Mouse (Mus musculus) cerebellum, adult (tissue): ENCODE measurements at regions not wholly inside any gene's neighbourhood (a gene's known extent, or its start where the extent isn't known, plus 50 kb on each side); places are given as distances from the start of the nearest gene placed in this dataset.

Experiments
- ATAC-seq: cut with Nextera tagmentation; 2 replicates; pipeline ENCODE4 v1.9.2; 2017; ENCODE audit warnings: mild to moderate bottlenecking, moderate library complexity, mixed read lengths; ENCODE audit not compliant: insufficient number of reproducible peaks, low FRiP score, low TSS enrichment

DNA sequence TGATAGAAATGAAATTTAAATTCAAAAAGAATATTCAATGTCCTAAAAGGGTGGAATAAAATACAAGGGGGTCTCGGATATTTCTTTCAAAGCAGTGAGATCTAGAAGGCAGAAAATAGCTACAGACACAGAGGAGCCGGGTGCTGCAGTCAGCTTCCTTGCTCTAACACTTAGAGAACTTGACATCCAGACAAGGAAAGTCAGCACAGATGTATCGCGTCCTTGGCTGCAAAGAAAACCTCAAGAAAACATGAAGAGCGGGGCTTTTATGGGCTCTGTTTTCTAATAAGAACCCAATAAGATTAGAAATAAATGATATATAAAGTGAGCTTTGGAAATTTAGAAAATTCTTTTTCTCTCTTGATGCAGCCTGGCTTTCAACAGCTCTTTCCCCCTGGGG lies 53.1 kb upstream of the Glis3 start:
- ATAC-seq = no peak

DNA sequence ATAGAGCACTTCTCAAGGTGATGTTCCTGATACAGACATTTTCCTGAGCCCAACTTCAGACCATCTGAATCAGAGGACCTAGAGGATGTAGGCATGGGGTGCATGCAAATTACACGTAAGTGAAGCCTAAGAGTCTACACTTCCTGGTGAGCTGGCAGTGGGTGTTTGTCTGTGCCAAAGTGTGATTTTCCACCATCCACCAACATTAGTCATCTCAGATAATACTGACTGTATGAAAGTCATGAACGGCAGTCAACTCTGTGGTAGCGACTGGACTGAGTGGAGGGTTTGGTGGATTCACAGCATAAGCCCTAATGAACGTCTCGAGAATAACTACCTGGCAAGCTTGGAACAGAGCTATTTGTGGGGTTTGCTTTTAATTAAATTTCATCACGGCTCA lies 53.9 kb upstream of the Glis3 start:
- ATAC-seq = no peak

DNA sequence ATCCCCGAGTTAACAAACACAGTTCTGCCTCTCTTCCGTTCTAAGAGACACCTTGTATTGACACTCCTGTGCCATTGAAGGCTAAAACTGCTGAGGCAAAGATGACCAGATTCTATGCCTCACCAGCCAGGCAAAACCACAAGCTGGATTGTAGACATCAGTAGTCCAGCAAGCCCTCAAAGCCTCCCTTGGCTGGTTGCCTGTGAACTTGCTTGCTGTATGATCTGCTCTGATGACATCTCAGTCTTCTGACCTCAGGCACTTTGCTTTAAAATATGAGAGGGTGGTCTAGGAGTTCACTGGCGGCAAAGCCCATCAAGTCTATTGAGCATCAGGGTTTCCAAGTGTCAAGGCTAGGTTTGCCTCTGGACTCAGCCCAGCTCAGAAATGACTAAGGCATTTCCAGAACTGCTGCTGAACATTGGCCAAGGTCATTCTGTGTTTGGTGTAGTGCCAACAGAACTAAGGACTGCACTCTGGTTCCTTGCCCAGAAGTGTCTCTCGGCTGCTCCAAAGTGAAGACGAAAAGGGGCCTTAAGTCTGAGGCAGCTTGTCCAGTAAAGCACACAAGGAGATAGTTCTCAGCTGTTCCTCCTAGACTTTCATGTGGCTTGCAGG lies 63.4 kb upstream of the Glis3 start:
- ATAC-seq = no peak

DNA sequence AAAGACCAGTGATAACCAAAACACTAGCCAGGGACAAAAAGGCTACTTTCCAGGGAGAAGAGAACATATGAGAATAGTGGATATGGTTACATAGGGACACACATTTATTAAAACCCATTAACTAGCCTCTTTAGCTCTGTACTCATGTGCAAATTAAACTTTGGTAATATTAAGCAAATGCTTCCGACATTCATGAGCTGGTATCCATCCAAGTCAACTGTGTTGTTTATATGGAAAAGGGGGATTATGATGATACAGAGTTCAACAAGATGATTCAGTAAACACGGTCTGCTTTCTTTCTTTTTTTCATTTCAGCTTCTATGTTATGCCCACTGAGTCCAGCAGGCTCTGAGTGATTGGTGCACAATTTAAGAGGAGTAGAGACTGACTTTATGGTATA lies 65.2 kb upstream of the Glis3 start:
- ATAC-seq = no peak

DNA sequence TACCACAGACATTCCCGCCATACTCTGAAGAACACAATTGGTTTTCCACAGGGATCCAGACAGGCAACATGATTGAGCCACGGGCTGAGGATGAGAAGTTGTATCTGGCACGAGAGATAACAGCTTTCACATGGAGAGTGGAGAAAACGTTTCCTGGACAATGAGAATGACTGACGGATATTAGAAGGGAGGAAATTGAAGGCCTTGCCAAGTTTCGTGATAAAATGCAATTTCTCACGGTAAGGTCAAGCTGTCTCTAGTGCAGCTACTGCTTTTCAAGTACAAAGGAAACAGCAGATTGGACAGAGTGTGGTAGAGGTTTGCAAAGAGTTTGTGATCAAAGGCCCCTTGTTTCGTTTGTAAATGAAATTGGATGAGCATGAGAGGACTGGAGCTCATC lies 65.7 kb upstream of the Glis3 start:
- no peak for ATAC-seq

DNA sequence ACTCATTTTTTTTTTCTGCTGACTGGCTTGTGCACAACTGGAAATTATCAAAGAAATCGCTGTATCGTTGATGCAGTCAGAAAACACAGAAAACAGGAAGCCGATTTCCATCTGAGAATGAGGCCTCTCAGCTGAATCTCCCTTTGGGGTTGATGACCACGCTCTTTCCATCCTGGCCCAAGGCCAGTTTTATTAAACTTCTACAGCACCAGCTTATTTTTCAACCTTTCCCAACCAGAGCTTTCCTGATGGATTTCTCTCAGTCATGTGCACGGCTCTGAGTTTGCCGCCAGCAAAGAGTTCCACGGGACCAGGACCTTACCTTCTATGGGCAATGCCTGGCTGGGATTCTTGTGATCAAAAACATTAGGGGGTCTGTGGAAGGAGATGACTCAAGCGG lies 71.2 kb upstream of the Glis3 start:
- no peak for ATAC-seq

DNA sequence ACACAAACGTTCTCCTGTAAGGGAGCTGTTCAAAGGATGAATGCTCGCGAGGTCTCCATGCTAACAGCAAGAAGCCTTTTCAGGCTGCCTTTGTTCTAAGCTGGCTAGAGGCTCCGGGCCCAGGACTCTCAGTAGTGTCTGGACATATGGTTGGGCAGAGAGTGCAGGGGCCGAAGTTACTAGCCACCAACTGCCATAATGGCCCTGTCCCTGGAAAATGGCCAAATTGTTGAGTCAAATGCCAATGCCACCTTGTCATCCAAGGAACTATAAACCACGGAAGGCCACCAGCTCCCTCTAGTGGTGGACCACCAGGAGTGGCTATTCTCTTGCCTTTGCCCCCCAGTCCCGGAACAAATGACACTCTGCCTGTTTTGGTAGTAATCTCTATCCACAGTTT lies 76.0 kb upstream of the Slc1a1 start:
- ATAC-seq = 0 out of 2 replicates have a peak, but pooled peaks have one; percentile 45

DNA sequence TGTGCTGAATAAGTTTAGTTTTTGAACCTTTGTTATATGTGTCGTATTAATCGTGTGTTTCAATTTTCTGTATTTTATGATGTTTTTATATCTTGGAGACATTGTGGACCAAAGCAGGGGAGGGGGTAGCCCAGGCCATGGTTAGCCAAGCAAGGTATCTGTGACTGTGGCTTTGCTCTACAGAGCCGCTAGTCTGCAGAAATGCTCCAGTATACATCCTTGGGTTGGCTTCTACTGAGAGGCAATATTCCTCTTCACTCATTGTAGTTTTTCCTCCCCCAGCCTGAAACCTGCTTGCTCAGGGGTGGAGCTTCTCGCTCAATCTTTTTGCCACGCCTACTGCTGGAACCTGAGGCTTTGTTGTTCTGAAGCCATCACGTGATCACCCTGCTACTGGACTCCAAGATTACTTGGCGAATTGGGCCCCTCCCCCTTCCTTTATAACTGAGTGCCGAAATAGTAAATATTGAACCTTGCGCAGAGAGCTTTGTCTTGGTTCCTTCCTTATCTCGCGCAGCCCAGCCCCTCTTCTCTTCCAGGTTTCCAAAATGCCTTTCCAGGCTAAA lies 70.0 kb upstream of the Slc1a1 start:
- no peak for ATAC-seq

DNA sequence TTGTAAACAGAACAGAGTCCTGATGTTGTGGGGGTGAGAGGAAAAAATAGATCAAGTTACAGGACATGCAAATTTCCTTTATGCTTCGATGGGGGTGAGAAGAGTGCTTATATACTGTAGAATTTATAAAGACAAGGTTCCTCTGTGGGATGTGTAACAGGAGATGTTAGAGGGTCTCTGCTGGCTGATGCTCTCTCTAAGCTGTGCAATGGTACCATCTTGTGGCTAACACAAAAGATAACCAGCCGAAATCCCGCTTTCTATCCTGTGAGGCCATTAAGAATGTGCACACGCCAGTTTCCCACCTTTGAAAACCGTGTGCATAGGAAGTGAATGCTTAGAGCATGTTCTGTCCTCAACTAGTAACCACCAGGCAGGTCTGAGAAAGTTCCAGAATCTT lies 66.6 kb upstream of the Slc1a1 start:
- ATAC-seq = no peak

DNA sequence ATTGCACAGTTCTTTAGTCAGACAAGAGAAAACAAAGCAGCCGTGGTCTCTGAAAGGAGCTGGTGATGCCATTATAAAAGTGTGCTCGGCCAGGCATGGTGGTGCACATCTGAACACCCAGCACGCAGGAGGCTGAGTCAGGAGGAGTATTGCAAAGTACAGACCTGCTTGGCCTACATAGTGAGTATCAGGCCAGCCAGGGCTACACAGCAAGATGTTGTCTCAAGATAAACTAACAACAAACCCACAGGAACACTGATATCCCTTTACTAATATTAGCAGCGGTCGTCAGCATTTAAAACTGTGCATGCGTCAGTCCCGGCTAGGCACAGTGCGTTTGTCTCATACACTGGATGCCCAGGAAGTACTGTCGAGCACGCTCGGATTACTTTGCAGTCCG lies 64.4 kb upstream of the Slc1a1 start:
- ATAC-seq = no peak

DNA sequence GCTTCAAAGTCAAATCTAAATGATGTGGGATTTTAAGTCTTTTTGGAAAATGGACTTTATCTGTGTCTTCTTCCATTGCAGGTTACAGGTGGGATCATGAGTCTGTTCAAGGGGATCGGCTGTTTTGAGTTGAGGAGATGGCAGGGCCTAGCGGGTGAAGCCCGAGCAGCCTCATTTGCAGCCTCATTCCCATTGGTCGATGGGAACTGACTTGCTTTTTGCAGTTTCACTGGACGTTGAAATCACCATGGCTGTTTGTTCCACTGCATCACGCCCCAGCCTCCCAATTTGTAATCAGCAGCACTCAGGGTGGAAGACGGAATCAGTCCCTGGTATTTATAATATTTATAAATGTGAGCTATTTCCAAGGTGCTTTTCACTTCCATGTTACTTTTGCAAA lies 63.0 kb upstream of the Slc1a1 start:
- no peak for ATAC-seq

DNA sequence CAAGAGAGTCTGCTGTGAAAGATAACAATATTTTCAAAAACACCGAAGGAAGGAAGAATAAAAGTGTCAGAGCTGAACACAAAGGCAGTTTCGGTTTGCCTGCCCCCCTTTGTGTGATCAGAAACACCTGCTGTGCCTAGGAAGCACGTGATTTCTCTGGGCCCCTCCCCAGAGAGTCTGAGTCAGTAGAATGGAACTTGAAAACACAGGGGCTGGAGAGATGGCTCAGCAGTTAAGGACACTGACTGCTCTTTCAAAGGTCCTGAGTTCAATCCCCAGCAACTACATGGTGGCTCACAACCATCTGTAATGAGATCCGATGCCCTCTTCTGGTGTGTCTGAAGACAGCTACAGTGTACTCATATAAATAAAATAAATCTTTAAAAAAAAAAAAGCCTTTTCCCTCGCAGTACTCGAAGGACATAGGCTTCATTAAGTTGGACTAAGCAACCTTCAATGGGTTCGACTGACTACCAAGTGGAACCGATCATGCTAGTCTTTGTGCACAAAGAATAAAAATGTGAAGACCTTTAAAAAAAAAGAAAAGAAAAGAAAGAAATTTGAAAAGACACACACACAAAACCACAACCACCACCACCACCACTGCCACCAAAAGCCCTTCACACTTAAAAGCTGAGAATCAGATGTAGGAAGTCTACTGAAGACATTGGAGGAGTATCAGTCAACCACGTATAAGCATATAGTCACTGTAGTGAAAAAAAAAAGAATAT lies 61.8 kb upstream of the Slc1a1 start:
- ATAC-seq = no peak

DNA sequence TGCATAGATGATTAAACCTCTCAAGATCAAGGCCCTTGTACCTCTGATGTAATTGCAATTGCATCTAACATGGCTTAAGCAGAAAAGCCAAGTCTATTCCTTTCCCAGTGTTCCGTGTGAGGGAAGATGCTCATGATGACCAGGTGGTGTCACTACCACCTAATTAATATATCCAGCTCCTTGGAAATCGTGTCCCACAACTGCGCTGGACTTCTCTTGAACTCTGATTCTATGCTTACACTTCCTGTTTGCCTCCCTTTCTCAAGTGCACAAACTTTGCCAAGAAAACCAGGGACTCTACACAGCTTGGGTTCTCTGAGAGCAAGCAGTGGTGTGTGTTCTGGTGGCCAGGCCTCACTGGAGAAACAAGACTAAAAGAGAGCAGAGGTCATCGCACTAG lies 58.0 kb upstream of the Slc1a1 start:
- peak; percentile 61; the same call in 1 of the 2 replicates for ATAC-seq

DNA sequence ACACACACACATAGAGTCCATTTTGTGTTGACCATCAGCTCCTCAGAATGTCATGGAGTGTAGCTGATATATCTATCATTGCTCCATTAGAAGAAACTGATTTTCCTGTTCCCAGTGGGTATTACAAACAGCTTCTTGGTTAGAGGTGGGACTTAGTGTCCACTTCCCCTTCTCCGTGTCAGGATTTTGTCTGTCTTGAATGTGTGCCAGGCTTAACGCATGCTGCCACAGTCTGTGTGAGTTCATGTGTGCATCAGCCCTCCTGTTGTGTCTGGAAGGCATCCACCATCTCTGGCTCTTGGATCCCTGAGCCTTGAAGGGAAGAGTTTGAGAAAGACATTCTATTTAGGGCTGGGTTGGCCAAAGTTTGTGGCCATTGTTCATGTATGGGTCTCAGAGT lies 57.2 kb upstream of the Slc1a1 start:
- no peak for ATAC-seq

DNA sequence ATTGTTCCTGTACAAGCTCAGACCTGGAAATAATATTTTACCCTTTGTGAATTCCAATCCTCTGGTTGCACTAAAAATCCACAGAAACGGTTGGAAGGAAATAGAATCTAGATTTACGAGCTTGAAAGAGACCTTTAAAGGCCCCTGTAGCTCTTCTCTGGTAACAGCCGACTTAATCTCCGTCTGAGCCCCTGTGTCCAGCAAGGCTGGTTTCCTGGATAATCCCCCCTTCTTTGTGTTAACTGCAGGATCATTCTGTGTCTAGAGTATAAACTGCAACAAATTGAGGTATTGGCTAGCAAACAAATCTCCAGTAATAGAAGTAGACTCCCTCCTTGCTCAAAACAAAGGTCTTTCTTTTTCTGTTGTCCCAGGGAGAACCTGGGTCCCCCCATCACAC lies 56.5 kb upstream of the Slc1a1 start:
- no peak for ATAC-seq

DNA sequence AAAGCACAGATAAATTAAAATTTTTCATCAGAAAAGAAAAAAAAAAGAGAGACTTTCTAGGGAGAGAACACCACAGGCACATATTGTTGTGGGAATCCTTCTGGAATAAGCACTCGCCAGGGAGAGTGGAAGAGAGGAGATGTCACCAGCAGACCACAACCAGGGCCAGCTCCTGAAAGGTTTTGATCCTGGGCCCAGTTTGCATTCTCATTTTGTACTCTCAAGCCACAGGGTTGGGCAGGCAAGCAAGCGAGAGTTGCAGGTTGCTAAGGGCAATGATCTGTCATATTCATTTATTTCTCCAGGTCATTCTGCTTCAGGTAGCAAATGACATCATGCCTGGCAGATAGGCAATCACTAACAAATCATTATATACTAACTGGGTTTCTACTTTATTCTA lies 52.9 kb upstream of the Slc1a1 start:
- no peak for ATAC-seq
